Mouse (Mus musculus) liver, postnatal 0 days (tissue): ENCODE results near the gene Coq4.

Source experiments
- CTCF ChIP-seq: sonication (generic); IDR thresholded peaks from 2 replicates; pipeline ENCODE4 v1.5.1; 2016; ENCODE audit warnings: antibody characterized with exemption, low read depth
- EP300 ChIP-seq: IDR thresholded peaks from 2 replicates; pipeline ENCODE4 v1.6.1; 2016; ENCODE audit warnings: antibody characterized with exemption, low read depth, mild to moderate bottlenecking

GRCm38 (mm10) chr2:29792772-29793487, 5.6 kb downstream of the Coq4 start:
- TF ChIP-seq CTCF (no peak), EP300 (no peak)
